Mouse (Mus musculus) embryonic stem cell, embryonic (primary cell): ENCODE data around the gene Glis1.

Source experiments
- CTCF ChIA-PET, 4 experiments: fragments of 300-600 bp in 2 of 4; fragments of 350-600 bp in 2 of 4; sonication (Branson Sonifier 250); formaldehyde crosslinking; loops; one replicate each; lab custom pipeline; 2022; ENCODE audit warnings: inconsistent platforms in 2 of 4; lab: Charles Lee
- POLR2A ChIA-PET, 4 experiments: fragments of 300-600 bp in 2 of 4; fragments of 350-600 bp in 2 of 4; sonication (Branson Sonifier 250); formaldehyde crosslinking; loops; one replicate each; lab custom pipeline; 2022; ENCODE audit warnings: antibody characterized with exemption in 4 of 4, inconsistent platforms in 1 of 4; lab: Charles Lee

Glis1 gene

DNA sequence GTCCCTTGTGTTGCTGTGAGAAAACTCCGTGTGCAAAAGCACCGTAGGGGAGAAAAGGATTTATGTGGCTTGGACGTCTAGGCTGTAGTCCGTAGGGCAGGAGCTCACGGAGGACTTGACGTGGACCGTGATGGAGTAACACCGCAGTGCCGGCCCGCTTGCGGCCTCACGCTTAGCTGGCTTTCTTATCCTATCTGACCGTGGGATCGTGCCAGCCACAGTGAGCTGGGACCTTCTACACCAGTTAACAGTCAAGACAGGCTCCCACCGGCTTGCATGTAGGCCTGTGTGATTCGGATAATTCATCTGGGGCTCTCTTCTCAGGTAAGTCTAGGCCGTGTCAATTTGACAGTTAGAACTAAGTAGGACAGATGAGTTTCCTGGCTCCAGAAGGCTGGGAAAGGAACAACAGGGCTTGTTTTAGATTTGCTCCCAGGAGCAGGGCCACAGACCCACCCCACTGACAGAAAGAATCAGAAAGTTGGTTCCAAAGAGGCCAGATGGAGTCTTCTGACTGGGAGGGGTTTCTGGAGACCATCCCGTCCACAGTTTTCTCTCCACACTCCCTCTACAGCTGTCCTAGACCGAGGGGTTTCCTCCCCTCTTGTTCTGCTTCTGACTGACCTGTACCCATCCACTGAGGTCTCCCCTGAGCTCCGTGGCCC, 49.3 kb downstream of the Glis1 start:
- ChIA-PET POLR2A (no interaction called here), CTCF (interaction anchor here in 2 of 4 experiments (0.7 to 1.1 kb wide), 2 partner anchors 18 to 531 kb away, joined by 3 read pairs; no protein-coding TSS in a partner anchor)

DNA sequence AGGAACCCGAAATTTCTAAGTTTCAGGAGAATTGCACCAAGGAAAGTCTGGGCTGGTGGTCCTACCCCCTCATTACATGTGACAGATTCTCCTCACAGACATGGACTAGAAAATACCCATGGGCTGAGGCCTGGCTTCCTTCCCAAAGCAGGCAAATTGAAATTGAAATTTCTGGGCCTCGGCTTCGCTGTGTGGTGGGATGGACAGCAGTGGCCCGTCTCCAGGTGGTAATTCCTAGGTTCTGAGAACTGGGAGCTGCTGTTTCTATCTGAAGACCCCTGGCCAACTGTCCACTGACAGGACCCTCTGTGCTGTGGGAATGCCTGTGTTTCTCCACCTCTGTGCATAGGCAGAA, 49.8 kb downstream of the Glis1 start:
- ChIA-PET CTCF (no interaction called here), POLR2A (no interaction called here)

DNA sequence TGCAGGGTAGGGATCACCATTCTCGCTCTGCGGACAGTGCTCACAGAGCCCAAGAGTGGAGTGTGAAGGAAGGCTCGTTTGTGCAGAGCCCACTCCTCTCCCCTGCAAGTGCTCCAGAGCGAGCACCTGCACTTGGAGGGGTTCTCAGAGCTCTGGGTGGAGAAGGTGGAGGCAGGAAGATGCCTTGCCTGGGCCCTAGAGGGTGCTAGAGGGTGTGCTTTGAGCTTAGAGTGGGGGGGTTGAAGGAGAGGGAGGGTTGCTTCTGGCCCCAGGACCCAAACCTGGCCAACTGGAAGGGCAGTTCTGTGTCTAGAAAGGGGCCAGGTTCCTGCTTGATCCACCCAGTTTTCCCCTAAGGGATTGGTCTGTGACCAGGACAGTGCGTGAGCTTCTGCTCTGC, 51.5 kb downstream of the Glis1 start:
- POLR2A ChIA-PET, result interaction anchor here in 3 of 4 experiments (0.6 to 1.0 kb wide), 3 partner anchors 11 to 830 kb away, joined by 3 to 5 read pairs (median 3); no protein-coding TSS in a partner anchor
- CTCF ChIA-PET, result interaction anchor here in 3 of 4 experiments (0.6 to 1.4 kb wide), 10 partner anchors 16 to 215 kb away, joined by 3 to 5 read pairs (median 4); no protein-coding TSS in a partner anchor

DNA sequence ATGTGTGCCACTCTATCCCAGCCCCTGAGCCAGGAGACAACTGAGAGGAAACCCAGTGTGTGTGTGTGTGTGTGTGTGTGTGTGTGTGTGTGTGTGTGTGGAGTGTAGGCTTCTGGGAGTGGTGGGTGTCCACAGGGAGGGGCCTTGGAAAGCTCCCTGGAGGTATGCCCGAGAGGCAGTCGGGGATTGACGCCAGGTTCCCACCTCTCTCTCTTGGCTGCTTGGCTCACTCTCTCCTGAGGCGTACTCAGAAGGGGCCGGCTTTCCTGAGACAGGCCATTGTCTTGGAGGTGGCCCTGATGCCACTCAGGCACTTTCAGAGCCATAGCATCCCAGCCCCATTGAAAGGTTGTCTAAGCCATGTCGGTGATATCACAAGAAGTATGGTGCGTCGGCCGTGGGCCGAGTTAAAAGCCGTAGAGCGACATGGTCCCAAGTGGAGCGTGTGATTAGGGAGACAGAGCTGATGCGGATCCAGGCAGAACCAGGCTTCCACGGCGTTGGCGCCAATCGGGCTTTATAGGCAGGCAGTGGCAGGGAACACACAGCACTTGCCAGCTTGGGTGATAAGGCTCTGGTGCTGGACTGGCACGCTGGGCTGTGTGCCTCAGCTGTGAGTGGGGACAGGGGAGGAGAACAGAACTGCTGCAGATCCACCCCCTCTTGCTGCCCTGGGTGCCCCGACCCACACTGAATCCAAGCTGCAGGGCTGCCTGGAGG, 54.9 kb downstream of the Glis1 start:
- POLR2A ChIA-PET, result interaction anchor here in 2 of 4 experiments (0.6 to 1.0 kb wide), 2 partner anchors 10 to 35 kb away, joined by 3 read pairs; no protein-coding TSS in a partner anchor
- CTCF ChIA-PET, result interaction anchor here (0.6 to 1.3 kb wide), 5 partner anchors 13 to 311 kb away, joined by 3 read pairs; partner anchors contain the start of gene Tmem59 (in 1 of the 4)

DNA sequence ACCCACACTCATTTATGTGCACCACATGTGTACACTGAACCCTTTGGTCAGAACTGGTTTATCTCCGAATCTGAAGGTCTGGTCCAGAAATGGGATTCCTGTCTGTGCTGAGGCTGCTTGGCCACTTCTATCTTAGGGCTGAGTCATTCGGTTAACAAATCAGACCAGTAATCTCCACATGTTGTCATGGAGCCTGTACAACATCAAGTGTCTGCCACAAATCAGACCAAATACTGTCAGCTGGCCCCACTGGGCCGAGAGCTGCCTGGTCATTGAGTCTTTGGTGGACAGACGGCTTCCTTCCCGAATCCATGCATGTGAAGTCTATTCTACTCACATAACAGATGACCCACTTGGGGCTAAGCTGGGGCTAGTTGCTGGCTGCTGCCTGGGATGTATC, 58.6 kb downstream of the Glis1 start:
- CTCF ChIA-PET, result no interaction called here
- POLR2A ChIA-PET, result interaction anchor here in 1 of 4 experiments (0.5 kb wide), 1 partner anchor 23 kb away, joined by 6 read pairs; no protein-coding TSS in a partner anchor

DNA sequence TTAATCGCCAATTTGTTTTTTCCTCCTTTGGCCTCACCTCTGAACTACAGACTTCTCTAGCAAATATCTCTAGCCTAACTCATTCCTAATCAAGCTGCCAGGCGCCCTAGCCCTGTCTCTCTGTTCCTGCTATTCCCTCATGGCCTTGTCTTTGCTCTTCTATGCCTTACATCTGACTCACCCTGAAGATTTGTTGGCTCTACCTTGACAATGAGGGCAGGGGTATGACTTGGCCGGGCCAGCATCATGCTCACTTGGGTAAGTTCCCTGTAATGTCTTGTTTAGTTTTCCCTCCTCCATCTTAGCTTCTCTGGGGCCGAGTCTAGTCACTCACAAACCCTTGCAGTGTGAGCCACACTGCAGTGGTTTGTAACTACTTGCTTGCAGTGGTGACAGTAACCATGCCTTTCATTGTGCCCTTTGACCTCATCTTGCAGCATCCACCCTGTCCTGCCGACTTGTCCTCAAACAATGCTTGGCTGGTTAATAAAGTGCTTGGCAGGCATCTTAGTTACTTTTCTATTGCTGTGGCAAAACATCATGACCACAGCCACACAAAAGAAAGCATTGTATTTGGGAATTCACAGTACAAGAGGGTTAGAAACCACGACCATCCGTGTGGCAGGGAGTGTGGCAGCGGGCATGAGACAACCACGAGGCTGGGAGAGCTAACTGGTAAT, 61.5 kb downstream of the Glis1 start:
- ChIA-PET CTCF (no interaction called here), POLR2A (no interaction called here)

DNA sequence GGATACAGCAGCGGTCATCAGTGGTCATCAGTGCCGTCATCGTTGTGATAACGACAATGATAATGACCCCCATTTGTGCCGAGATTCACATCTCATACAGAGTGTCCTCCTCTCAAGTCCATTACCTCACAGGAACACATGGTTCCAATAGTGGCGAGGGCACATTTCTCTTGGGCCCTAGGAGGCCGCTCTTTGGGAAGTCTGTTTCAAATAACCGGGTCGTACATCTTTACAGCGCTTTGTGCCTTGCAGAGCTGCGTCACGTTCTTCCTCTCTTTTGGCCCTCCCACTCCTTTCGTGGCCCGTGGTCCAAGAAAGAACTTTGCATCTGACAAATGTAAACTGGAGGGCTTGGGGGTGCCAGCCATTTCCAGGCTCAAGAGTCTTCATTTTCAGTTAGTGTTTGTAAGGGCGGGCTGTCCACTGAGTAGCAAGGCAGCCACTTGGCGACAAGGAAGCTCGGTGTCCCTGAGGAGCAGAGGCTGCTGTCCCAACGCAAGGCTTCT, 63.1 kb downstream of the Glis1 start:
- ChIA-PET CTCF (interaction anchor here in 1 of 4 experiments (1.2 kb wide), 1 partner anchor 21 kb away, joined by 3 read pairs; no protein-coding TSS in a partner anchor), POLR2A (interaction anchor here in 1 of 4 experiments (0.6 to 1.3 kb wide), 3 partner anchors 12 to 74 kb away, joined by 3 to 7 read pairs (median 4); no protein-coding TSS in a partner anchor)

DNA sequence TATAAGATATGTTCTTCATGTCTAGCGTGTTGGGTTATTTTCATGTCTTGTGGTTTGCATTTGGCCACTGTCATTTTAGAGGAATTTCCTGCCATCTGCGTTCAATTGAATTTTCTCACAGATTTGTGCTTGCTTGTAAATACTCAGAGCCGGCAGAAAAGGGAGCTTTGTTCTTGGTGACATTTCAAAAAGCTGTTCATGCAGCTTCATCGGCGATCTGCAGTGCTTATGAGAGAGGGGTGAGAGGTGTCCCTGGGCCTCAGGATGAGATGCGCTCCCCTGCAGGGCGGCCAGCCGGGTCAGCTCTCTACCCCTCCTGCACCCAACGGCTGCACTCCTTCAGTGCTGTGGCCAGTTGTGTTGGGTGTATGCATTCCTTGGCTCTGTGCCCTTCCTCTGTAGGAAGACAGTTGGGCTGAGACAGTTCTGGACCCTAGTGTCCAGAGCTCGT, 68.2 kb downstream of the Glis1 start:
- CTCF ChIA-PET, result interaction anchor here in 1 of 4 experiments (0.6 kb wide), 1 partner anchor 60 kb away, joined by 3 read pairs; no protein-coding TSS in a partner anchor
- POLR2A ChIA-PET, result interaction anchor here in 2 of 4 experiments (0.6 to 0.7 kb wide), 3 partner anchors 13 to 908 kb away, joined by 3 to 4 read pairs (median 3); no protein-coding TSS in a partner anchor

DNA sequence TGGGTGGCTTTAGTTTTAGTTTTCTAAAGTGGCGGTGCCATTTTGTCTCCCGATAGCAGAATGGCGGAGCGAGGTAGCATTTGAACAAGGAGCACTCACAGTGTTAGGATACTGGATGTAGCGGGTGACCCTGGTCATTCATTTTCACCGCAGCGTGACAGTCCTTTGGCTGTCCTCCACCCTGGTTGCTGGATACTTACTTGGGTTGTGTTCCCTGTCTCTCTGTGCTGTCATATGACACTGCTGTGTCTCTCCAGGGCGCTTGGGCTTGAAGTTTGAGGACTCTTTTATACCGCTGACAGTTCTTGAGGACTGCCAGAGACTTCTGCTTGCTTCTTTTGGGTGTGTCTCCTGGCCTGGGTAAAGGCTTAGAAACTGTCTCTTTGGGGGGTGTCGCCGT, 80.6 kb downstream of the Glis1 start:
- ChIA-PET CTCF (no interaction called here), POLR2A (interaction anchor here in 1 of 4 experiments (1.3 kb wide), 1 partner anchor 10 kb away, joined by 3 read pairs; no protein-coding TSS in a partner anchor)

DNA sequence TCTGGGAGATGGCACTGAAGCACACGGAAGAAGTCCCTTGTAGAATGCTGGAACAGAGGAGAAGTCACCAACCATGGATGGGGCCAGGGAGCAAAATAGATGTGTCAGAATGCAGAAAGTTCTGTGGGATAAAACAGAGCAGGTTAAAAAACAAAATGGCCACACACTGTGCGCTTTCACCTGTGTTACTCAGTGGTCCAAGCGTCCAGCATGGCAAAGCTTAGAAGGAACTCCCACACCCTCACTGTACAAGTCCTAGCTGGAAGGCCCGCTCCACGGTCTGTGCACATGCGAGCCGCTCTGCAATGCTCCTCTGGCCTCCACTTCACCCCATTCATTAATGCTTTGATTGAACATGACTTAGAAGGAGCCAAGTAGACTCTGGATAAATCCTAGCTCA, 81.2 kb downstream of the Glis1 start:
- ChIA-PET CTCF (interaction anchor here in 1 of 4 experiments (1.0 kb wide), 1 partner anchor 30 kb away, joined by 3 read pairs; no protein-coding TSS in a partner anchor), POLR2A (interaction anchor here in 1 of 4 experiments (1.6 kb wide), 1 partner anchor 13 kb away, joined by 3 read pairs; no protein-coding TSS in a partner anchor)

DNA sequence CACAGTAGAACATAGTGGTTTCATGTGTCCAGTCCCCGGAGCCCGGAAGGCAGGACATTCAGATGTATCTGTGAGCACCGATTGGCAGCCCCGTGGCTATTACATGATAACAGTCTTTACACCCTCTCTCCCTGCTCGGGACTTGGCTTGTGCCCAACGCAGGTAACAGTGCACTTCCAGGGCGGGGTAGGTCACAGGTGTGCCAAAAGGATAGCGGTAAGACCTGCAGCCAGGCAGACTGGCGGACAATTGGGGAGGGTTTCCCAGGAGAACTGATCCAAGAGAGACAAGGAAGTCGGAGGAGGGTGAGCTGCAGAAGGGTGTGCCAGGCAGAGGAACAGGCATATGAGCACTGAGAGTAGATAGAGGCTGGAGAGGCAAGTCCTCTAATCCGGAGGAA, 84.4 kb downstream of the Glis1 start:
- ChIA-PET CTCF (no interaction called here), POLR2A (no interaction called here)

DNA sequence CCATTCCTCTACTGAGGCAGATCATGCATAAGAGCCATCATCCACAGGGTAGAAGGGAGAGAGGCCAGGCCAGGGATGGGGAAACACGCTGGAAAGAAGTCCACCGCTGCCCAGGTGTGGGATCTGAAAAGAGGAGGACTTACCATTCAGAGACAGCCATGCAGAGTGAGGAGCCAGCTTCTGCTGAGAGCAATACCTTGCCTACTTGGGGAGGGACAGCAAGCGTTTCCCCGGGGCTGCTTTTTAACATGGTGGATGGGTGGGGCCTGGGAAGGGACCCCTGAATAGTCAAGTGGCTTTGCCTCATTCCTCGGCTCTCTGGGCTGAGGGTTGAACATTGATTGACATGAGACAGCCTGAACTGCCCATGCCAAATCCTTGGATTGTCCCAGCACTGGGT, 85.7 kb downstream of the Glis1 start:
- CTCF ChIA-PET, result interaction anchor here in 1 of 4 experiments (0.6 kb wide), 1 partner anchor 48 kb away, joined by 3 read pairs; no protein-coding TSS in a partner anchor

DNA sequence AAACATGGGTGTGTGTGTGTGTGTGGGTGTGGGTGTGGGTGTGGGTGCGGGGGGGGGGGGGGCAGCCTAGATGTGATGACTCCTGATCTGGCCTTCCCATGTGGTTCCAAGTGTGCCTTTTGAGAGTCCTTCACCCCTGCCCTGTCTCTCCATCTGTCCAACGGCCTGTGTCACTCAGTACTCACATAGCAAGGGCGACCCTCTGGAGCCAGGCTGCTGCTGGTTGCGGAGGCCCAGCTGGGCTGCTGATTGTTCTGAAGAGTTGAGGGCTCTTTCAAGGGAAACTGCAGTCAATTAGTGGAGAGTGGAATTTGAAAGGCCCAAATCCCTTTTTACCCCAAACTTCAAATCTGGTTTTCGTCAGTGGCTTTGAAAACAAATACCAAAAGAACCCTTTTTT, 86.4 kb downstream of the Glis1 start:
- POLR2A ChIA-PET, result interaction anchor here in 2 of 4 experiments (0.9 to 1.3 kb wide), 2 partner anchors 16 to 81 kb away, joined by 3 to 5 read pairs; no protein-coding TSS in a partner anchor

More for the DNA sequence above, 85.7 kb downstream of the Glis1 start:
- POLR2A ChIA-PET, result no interaction called here

DNA sequence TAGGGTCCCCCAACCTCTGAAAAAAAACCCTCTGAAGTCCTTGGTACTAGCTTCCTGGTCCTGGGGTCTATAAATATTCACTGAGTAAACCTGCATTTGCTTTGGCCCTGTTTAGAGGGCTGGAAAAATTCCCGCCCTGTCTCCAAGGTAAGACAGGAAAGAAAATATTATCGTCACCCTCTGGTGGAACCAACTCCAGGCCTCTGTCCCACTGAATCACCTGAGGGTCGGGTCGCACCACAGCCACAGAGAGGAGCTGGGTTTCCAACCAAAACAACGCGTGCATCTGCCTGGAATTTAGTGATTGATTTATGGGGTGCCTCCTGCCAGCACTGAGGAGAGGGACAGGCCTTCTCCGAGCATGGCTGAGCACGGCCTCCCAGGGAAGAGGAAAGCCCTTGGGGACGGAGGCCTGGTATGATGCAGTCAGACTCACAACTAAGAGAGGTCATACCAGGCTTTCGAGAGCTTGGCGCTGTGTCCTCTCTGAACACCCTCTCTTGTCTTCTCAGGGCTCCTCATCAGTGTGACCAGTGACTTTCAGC, 89.3 kb downstream of the Glis1 start:
- ChIA-PET POLR2A (interaction anchor here in 3 of 4 experiments (0.6 to 0.7 kb wide), 4 partner anchors 34 to 321 kb away, joined by 3 to 6 read pairs (median 3); no protein-coding TSS in a partner anchor), CTCF (no interaction called here)

More for the DNA sequence above, 86.4 kb downstream of the Glis1 start:
- CTCF ChIA-PET, result no interaction called here

DNA sequence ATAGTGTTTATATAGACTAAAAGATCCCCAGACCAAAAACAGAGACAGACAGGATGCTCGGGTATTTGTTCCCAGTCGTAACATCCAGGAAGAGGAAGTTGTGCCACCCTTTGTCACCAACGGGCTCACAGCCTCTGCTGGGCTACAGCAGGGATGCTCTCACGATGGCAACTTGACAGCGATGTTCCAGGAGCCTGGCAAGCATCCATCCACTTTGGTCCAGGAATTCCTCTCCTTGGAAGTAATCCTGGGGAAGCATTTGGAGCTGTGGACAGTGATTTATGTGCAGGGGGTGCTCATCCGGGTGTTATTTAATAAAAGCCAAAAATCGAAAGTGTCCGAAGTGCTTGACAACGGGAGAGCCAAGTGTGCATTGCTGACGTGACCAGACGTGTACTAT, 100.7 kb downstream of the Glis1 start:
- ChIA-PET POLR2A (no interaction called here), CTCF (no interaction called here)

DNA sequence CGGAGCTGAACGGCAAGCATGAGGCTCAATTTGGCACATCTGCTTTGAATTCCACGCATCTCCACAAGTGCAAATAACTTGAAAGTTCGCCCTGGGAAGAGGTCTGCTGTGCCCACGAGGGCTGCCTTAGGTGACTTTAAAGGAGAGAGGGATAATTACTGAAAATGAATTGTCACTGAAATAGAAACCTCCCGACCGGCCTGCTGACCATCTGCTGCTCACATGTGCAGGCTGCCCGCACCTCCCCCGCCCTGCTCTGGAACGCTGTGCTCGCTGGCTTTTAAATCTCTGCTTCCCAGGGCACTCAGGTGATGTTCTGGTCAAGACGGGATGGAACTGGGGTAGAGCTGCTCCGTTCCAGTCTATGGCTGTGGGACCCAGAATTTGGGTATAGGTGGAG, 103.7 kb downstream of the Glis1 start:
- ChIA-PET CTCF (interaction anchor here (0.6 to 1.1 kb wide), 4 partner anchors 35 to 140 kb away, joined by 3 to 8 read pairs (median 3); no protein-coding TSS in a partner anchor), POLR2A (interaction anchor here in 1 of 4 experiments (1.0 kb wide), 1 partner anchor 137 kb away, joined by 3 read pairs; no protein-coding TSS in a partner anchor)

DNA sequence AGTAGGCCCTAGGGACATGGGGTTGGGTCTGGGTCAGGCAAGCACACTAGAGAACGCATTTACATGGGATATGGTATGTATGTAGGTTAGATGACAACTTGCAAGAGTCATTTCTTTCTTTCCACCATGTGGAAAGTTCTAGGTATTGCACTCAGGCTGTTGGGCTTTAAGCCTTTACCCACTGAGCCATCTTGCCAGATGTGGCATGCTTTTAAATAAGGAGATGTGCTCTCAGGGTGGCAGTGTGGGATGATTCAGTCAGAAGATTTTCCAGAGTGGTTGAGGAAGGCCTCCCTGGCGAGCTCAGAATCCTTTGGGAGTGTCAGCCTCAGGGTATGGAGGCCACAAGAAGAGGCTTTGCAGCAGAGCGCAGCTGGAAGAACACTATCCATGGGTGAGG, 104.2 kb downstream of the Glis1 start:
- ChIA-PET CTCF (interaction anchor here in 2 of 4 experiments (0.6 to 1.1 kb wide), 3 partner anchors 90 to 157 kb away, joined by 3 read pairs; no protein-coding TSS in a partner anchor), POLR2A (interaction anchor here in 1 of 4 experiments (1.0 kb wide), 1 partner anchor 137 kb away, joined by 3 read pairs; no protein-coding TSS in a partner anchor)
